Mouse (Mus musculus): ENCODE measurements around the gene Myo1e.

DNA sequence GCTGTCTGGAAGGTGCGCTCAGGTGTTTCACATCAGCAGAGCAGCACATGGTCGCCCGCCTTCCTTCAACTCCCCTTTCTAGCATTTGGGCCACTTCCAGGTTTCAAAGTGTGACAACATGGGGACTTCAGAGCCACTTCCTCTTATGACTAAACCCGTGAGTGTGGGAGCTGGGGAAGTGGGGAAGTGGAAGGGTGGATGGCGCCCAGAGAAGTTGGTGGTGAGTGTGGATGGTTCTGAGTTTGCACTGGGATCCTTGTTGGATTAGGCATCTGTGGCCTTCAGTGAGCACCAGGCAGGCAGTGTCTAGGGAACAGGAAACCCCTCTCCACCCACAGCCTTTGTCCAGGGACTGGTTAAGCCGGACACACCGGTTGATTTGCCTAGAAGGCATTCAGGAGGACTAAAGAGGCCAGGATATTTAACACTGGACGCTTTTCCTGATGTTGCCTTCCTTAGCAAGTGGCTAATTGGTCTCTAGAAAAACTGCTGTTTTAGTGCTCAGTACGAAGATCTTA is 53.2 kb downstream of the Myo1e start:
- TF ChIP-seq CTCF (IDR thresholded peaks at IDR 0.05; ENCODE audit: insufficient read depth, low read length): no peak
- TF ChIP-seq POLR2A (IDR thresholded peaks at IDR 0.05; ENCODE audit: borderline replicate concordance, extremely low read depth, low read depth, low read length): no peak
